Mouse (Mus musculus) brain, embryonic 14.5 days (tissue): ENCODE measurements around the gene Slc13a4.

Experiments
- CTCF ChIP-seq: fragments of 200-500 bp; IDR thresholded peaks from 2 replicates; pipeline ENCODE4 v1.5.1; 2012; ENCODE audit warnings: inconsistent platforms, mild to moderate bottlenecking, moderate library complexity, borderline replicate concordance; ENCODE audit not compliant: insufficient read depth, insufficient read length; ENCODE audit errors: extremely low read depth
- POLR2A ChIP-seq: fragments of 200-500 bp; IDR thresholded peaks from 2 replicates; pipeline ENCODE4 v1.6.1; 2012; ENCODE audit warnings: mild to moderate bottlenecking, inconsistent platforms, borderline replicate concordance; ENCODE audit not compliant: poor library complexity, insufficient read depth, insufficient read length, severe bottlenecking; ENCODE audit errors: extremely low read depth

DNA sequence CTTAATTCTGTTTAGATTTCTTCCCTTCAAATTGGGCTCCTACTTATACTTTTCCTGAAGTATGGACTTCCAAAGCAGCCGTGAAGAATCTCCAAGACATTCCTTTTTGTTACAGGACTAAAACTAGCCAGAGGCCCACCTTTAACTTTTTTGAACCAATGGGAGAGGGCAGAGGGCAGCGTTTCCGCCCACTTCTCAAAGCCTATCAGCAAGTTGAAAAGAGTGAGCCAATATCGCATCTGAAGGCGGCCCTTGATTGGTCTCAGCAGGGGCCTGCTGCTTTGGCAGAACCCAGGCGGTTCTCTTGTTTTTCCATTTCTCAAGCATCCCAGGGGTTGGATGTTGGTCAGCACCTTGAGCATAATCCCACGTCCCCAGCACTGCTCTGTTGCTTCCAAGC is at the start of gene Slc13a4:
- TF ChIP-seq POLR2A, result no peak
- no peak for TF ChIP-seq CTCF
